Mouse (Mus musculus) bone marrow, adult 2 months (tissue): ENCODE data around the gene Tmco1. TPM values are rescaled to one million over a fixed set of nuclear protein-coding genes. Genes with fewer than 3 reads are reported as not detected.
"Not testable (repeated sequence)": the region's sequence is repeated elsewhere in the genome, so short reads cannot be mapped to it uniquely, and the experiment has no call there.

Experiments used
- H3K27ac ChIP-seq: fragments of 200-500 bp; 2 replicates; pipeline ENCODE4 v1.5.1; 2012; ENCODE audit warnings: low read depth, mild to moderate bottlenecking, control low read depth, inconsistent platforms, low read length; ENCODE audit not compliant: control insufficient read depth, poor library complexity, insufficient read depth
- H3K4me1 ChIP-seq: fragments of 200-500 bp; 2 replicates; pipeline ENCODE4 v1.6.1; 2011; ENCODE audit warnings: low read length; ENCODE audit not compliant: control insufficient read depth, insufficient read depth
- H3K4me3 ChIP-seq: fragments of 200-500 bp; replicated peaks from 2 replicates; pipeline ENCODE3; 2011; ENCODE audit warnings: mild to moderate bottlenecking, low read depth, low read length, control low read depth; ENCODE audit not compliant: control insufficient read depth
- CTCF ChIP-seq: fragments of 200-500 bp; IDR thresholded peaks from 2 replicates; pipeline ENCODE4 v1.5.1; 2011; ENCODE audit warnings: low read length, control low read depth; ENCODE audit not compliant: control insufficient read depth, insufficient read depth
- POLR2A ChIP-seq: fragments of 200-500 bp; IDR thresholded peaks from 2 replicates; pipeline ENCODE4 v1.6.1; 2011; ENCODE audit warnings: low read depth, mild to moderate bottlenecking, control low read depth, low read length, borderline replicate concordance; ENCODE audit not compliant: control insufficient read depth
- WGBS: fragments of 180-500 bp; shearing (Covaris S2); methylation state at CpG from one replicate; pipeline ENCODE4 v1.1.7; 2018; 5-methylcytosine and 5-hydroxymethylcytosine counted together
- polyA plus RNA-seq: library from polyadenylated mRNA; stranded (reverse); fragments of >200 nt; gene quantifications from 2 replicates; pipeline ENCODE4 v1.2.4, GENCODE M21; 2011; ENCODE audit warnings: low replicate concordance; ENCODE audit not compliant: missing spikeins, insufficient read depth, insufficient read length

Tmco1 gene
- polyA plus RNA-seq, 1 experiment: 26.4 TPM

DNA sequence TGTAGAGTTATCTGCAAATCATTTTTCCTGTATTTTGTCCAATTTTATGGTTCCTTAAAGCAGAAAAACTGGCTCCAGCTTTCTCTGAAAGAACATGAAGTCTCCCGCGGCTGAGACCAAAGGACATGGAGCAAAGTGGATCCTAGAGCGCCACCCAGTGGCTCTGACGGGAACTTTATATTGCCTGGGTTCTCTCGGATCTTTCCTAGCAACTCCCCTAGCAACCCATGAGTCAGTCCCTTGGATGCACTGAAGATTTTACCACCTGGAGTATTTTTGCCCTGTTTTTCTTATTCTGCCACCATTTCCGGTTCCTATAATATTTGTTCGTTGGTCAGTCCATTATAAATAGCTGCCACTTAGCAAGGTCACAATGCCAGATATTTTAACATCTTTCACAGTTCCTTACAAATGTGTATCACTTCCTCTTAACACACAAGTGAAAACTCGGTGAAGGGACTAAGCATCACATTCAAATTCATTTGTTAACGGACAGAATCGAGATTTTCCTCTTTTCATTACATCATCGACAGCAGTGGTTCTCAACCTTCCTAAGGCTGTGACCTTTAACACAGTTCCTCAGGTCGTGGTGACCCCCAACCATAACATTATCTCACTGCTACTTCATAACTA is 29.4 kb downstream of the Tmco1 start:
- WGBS: 8% methylated on average over 12 of the region's 12 CpGs

DNA sequence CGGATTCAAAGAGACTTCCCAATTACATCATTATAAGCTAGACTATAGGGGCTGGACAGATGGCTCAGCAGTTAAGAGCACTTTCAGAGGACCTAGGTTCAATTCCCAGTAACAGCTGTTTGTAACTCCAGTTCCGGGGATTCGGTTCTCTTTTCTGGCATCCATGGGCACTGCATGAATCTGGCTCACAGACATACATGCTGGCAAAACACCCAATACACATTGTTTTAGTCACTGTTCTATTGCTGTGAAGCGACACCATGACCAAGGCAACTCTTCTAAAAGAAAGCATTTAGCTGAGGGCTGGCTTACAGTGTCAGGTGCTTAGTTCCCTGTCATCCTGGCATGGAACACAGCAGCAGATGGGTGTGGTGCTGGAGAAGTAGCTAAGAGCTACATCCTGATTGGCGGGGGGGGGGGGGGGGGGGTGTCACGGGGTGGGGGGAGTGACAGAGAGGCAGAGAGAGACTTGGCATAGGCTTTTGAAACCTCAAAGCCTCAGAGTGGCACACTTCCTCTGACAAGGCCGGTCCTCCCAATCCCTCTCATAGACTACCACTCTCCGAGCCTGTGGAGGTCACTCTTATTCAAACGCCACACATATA is 31.1 kb downstream of the Tmco1 start:
- H3K27ac ChIP-seq: peak overlapping the region; percentile 34; the same call in 1 of the 2 replicates
- TF ChIP-seq POLR2A: no peak
- TF ChIP-seq CTCF: no peak
- no peak overlapping the region for H3K4me3 ChIP-seq
- 33% methylated on average over 9 of the region's 9 CpGs for WGBS
- peaks cover 9% of the 10 kb centered on the region for H3K4me1 ChIP-seq

More for the DNA sequence above, 29.4 kb downstream of the Tmco1 start:
- peaks cover 9% of the 10 kb centered on the region for H3K4me1 ChIP-seq
- peak; percentile 74 for TF ChIP-seq CTCF
- no peak for TF ChIP-seq POLR2A
- H3K4me3 ChIP-seq: no peak overlapping the region
- H3K27ac ChIP-seq: no peak overlapping the region; the same call in 1 of the 2 replicates

DNA sequence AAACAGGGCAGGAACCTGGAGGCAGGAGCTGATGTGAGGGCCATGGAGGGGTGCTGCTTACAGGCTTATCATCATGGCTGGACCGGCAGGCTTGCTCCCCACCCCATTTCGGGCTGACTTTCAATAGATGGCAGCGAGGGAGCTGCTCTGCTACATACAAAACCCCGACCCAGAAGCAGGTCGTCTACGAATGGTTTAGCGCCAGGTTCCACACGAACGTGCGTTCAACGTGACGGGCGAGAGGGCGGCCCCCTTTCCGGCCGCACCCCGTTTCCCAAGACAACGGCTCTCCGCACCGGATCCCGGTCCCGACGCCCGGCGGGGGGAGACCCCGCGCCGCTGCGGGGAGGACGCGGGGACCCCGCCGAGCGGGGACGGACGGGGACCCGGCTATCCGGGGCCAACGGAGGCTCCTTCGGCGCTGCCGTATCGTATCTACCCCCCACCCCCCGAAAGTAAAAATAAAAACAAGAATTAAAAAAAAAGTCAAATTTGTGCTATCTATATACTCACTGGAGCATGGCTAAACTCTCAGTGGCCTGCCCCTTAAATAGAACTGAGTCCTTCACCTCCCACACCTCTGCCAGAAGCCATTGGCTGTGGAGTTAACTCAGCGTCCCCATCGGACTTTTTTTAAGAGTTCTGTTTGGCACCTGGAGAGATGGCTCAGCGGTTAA is 32.1 kb downstream of the Tmco1 start:
- peak overlapping the region; percentile 55 for H3K4me3 ChIP-seq
- WGBS: 2% methylated on average over 47 of the region's 47 CpGs
- H3K4me1 ChIP-seq: peaks cover 9% of the 10 kb centered on the region
- TF ChIP-seq POLR2A (no peak), CTCF (no peak)
- peak overlapping the region; percentile 27 for H3K27ac ChIP-seq

DNA sequence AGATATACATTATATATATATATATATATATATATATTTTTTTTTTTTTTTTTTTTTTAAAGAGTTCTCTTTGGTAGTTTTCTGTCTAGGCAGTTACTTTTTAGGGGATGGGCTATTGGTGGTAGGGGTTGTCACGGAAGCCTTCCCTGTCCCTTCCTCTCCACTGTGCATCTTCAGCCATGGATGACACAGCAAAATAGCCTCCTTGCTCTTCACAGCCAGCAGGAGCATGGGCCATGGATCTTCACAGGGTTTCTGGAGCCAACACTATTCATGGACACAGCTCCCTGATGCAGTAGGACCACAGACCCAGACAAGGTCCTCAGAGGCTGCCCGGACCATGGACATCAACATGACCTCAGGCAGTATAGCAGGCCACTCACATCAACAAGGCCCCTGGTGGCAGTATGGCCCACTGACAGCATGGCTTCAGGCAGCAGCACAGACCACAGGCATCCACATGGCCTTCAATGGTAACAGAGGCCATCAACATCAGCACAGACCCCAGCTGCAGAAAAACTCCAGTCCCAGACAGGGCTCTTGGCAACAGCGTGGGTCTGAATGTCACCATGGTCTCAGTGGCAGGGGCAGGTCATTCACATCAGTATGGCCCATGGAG is 32.8 kb downstream of the Tmco1 start:
- Histone ChIP-seq H3K4me1 (peaks cover 9% of the 10 kb centered on the region), H3K4me3 (no peak overlapping the region), H3K27ac (0 out of 2 replicates have a peak overlapping the region, but pooled peaks have one; percentile 6)
- TF ChIP-seq POLR2A (no peak), CTCF (no peak)
- WGBS: 73% methylated on average over 3 of the region's 3 CpGs

DNA sequence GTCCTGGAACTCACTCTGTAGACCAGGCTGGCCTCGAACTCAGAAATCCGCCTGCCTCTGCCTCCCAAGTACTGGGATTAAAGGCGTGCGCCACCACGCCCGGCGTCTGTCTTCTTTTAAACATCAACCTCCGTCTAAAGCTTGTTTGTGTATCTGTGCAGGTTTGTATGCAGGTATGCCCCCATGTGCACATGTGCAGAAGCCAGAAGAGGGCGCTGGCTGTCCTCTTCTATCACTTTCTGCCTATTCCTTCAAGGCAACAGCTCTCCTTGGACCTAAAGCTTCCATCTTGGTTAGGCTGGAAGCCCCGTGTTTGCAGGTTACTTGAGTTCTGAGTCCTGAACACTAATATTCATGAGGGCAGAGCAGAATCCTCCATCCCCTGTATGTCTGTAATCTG is 34.7 kb downstream of the Tmco1 start:
- TF ChIP-seq CTCF (no peak), POLR2A (no peak)
- WGBS: 91% methylated on average over 10 of the region's 10 CpGs
- no peak overlapping the region for H3K27ac ChIP-seq
- peaks cover 7% of the 10 kb centered on the region for H3K4me1 ChIP-seq
- H3K4me3 ChIP-seq: no peak overlapping the region

DNA sequence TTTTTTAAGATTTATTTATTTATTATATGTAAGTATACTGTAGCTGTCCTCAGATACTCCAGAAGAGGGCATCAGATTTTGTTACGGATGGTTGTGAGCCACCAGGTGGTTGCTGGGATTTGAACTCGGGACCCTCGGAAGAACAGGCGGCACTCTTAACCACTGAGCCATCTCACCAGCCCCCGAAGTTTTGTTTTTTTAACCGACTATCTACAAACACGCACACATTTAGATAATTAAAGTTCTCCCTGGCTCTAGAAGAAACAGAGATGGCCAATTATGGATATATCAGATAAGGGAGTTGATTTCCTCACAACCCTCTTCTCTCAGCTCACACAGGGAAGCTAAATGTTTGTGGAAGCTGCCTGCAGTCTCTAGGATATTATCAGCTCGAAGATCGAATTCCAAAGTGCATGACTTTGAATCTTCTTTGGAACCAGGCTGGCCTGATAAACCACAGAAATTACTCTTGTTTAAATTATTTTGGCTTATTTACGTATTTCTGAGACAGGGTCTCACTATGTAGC is 37.9 kb downstream of the Tmco1 start:
- 81% methylated on average over 10 of the region's 10 CpGs for WGBS
- not testable (repeated sequence) for H3K27ac ChIP-seq, H3K4me1 ChIP-seq, H3K4me3 ChIP-seq

DNA sequence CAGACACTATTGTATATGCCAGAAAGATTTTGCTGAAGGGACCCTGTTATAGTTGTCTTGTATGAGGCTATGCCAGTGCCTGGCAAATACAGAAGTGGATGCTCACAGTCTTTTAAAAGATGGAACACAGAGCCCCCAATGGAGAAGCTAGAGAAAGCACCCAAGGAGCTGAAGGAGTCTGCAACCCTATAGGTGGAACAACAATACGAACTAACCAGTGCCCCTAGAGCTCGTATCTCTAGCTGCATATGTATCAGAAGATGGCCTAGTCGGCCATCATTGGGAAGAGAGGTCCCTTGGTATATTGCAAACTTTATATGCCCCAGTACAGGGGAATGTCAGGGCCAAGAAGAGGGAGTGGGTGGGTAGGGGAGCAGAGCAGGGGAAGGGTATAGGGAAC is 41.0 kb downstream of the Tmco1 start:
- H3K4me3 ChIP-seq, H3K4me1 ChIP-seq, H3K27ac ChIP-seq: not testable (repeated sequence)
- 31% methylated on average over 3 of the region's 3 CpGs for WGBS

DNA sequence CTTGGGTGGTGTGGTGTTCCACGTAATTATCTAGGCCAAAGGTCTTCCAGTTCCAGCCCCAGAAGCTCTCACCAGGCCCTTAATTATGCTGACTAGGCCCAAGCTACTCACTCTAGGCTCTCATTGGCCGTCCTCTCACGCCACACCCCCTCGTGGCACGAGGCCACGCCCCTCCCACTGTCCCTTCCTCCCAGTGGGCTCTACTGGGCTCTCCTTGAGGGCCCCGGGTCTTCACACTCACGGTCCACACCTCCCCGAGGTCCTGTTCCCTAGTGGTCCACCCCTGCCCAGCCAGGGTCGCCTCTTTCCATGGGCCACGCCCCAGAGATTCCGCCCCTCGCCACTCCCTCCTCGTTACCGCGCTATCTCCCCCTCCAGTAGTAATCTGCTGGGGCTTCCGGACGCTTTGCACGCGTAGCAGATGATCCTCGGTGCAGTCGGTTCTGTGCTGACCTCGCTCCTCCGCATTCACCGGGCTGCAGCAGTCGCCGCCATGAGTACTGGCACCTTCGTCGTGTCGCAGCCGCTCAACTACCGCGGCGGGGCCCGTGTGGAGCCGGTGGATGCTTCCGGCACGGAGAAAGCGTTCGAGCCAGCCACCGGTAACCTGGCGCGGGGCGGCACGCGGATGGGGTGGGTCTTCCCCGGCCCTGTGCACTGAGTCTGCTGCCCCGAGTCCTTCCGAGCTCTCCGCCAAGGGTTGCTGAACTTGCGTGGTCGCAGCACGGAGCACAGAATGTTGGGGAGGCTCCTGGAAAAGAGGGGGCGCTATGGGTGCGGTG is 41.8 kb downstream of the Tmco1 start, which contains the start of gene Aldh9a1:
TSS of gene Aldh9a1 (plus strand) at position 177 of the 782 bp plus-strand sequence.
- Histone ChIP-seq H3K27ac (peak within 1 kb of the TSS; percentile 94), H3K4me3 (peak within 1 kb of the TSS; percentile 87), H3K4me1 (no peaks in the 10 kb centered on the region)
- WGBS: under 1% methylated on average over 55 of the region's 55 CpGs
- TF ChIP-seq CTCF: peak; percentile 2; the same call in 1 of the 2 replicates
- peak; percentile 76; the same call in 1 of the 2 replicates for TF ChIP-seq POLR2A
